Comparison of ENCODE assay signal across 12 mouse cellular contexts in the genomic region with DNA sequence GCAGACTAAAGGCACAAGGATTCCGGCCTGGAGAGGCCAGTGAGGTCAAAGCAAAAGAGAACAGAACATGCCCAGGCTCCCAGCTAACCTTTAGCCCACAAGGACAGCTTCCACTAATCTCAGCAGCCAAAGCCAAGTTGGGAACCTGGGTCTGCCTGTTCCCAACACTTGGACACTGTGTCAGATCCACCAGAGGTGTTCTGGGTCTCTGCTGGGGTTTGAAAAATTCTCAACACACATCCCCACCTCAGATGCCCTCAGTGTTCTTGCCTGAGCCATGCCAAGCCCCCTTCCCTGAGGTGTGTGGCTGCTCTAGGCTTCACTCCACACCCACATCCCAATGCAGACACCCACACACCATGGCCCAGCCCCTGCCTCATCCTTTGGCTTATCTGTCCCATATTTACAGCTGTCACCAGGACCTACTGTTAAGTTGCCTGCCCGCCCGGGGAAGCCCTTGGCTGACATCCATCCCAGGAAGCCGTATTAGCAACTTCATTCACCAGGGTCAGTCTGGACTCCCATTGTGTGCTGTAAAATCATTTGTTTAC. TPM values are rescaled to one million over a fixed set of nuclear protein-coding genes. Genes with fewer than 3 reads are reported as not detected.
DNase-seq lines count a peak whose midpoint lies in the region; ATAC-seq and TF ChIP-seq lines count a peak whose summit lies in the region.
"Had no signal": no experiment of that assay in that cellular context is flagged by ENCODE, and none has a peak within 500 bp of the region (broad histone marks: within the 10 kb centered on the region; RNA-seq: fewer than 3 reads in every experiment).

A gene (minus strand): TSS at position 52 of the 551 bp plus-strand sequence.

- no peak within 1 kb of the TSS for H3K9ac ChIP-seq in lung, embryonic 15.5 days
- no peak within 1 kb of the TSS for H3K9ac ChIP-seq in hindbrain, embryonic 13.5 days
- H3K9ac ChIP-seq: embryonic facial prominence, embryonic 15.5 days had no signal

- no peaks in the 10 kb centered on the region for H3K36me3 ChIP-seq in lung, embryonic 15.5 days
- no peaks in the 10 kb centered on the region for H3K36me3 ChIP-seq in hindbrain, embryonic 13.5 days
- H3K36me3 ChIP-seq: embryonic facial prominence, embryonic 15.5 days had no signal

- H3K27me3 ChIP-seq in lung, embryonic 15.5 days = no peaks in the 10 kb centered on the region
- no peaks in the 10 kb centered on the region for H3K27me3 ChIP-seq in hindbrain, embryonic 13.5 days
- H3K27me3 ChIP-seq: embryonic facial prominence, embryonic 15.5 days had no signal

- no peak for TF ChIP-seq CTCF in brain, embryonic 14.5 days (IDR thresholded peaks at IDR 0.05; ENCODE audit: borderline replicate concordance, extremely low read depth, insufficient read depth, insufficient read length)

- peak; percentile 41 for DNase-seq in gastrocnemius, adult 18-20 months (ENCODE audit: low spot score)
- no peak for DNase-seq in gastrocnemius, postnatal 36 days
- DNase-seq in brain, embryonic 14.5 days (ENCODE audit: low read depth) = peak; percentile 31
- DNase-seq in heart, postnatal 36 days = peak; percentile 42 to 56
- DNase-seq in embryo, embryonic 9.5 days (ENCODE audit: extremely low spot score) = no peak
- DNase-seq in thymus, postnatal 36 days = no peak
- DNase-seq: cerebellum, adult 9-10 months; midbrain, embryonic 14.5 days had no signal

- no peak for TF ChIP-seq POLR2A in brain, embryonic 14.5 days (IDR thresholded peaks at IDR 0.05; ENCODE audit: borderline replicate concordance, extremely low read depth, insufficient read depth, insufficient read length, poor library complexity, severe bottlenecking)

- H3K4me1 ChIP-seq in lung, embryonic 15.5 days = peaks cover 8% of the 10 kb centered on the region; the same call in 1 of the 2 replicates
- H3K4me1 ChIP-seq in hindbrain, embryonic 13.5 days (replicated peaks) = peaks cover 2% of the 10 kb centered on the region
- H3K4me1 ChIP-seq: embryonic facial prominence, embryonic 15.5 days had no signal

- peak; percentile 65; the same call in 1 of the 2 replicates for ATAC-seq in lung, embryonic 15.5 days (ENCODE audit: borderline replicate concordance, extremely low read depth, low FRiP score, low TSS enrichment)
- no peak for ATAC-seq in hindbrain, embryonic 13.5 days (ENCODE audit: low FRiP score)

- H3K27ac ChIP-seq in lung, embryonic 15.5 days = no peak within 1 kb of the TSS
- no peak within 1 kb of the TSS for H3K27ac ChIP-seq in hindbrain, embryonic 13.5 days
- H3K27ac ChIP-seq: embryonic facial prominence, embryonic 15.5 days; layer of hippocampus, adult 2 months had no signal

- H3K4me2 ChIP-seq in lung, embryonic 15.5 days = no peak within 1 kb of the TSS
- H3K4me2 ChIP-seq in hindbrain, embryonic 13.5 days = no peak within 1 kb of the TSS
- H3K4me2 ChIP-seq: embryonic facial prominence, embryonic 15.5 days had no signal

- no peak within 1 kb of the TSS for H3K4me3 ChIP-seq in lung, embryonic 15.5 days
- no peak within 1 kb of the TSS for H3K4me3 ChIP-seq in hindbrain, embryonic 13.5 days
- H3K4me3 ChIP-seq: embryonic facial prominence, embryonic 15.5 days; layer of hippocampus, adult 2 months had no signal

- intact Hi-C loops in gastrocnemius, postnatal 36 days (cut with DNase I) = no loop called here
- intact Hi-C loops in heart, postnatal 36 days (cut with DNase I) = no loop called here

- WGBS in lung, embryonic 15.5 days = 35% methylated on average over 4 of the region's 4 CpGs
- 43% methylated on average over 4 of the region's 4 CpGs for WGBS in hindbrain, embryonic 13.5 days

- no peaks in the 10 kb centered on the region for H3K9me3 ChIP-seq in lung, embryonic 15.5 days
- H3K9me3 ChIP-seq in hindbrain, embryonic 13.5 days = no peaks in the 10 kb centered on the region
- H3K9me3 ChIP-seq: embryonic facial prominence, embryonic 15.5 days had no signal

RNA-seq across cellular contexts. Expression of the gene that starts here (rescaled TPM):
- 1 to 10 TPM; 3.0 to 4.0 TPM for total RNA-seq in gastrocnemius, adult 18-20 months (2021)
- total RNA-seq in gastrocnemius, postnatal 36 days (2021) = 1 to 10 TPM; 3.0 to 3.4 TPM
- polyA plus RNA-seq in brain, embryonic 14.5 days (2012; rRNA removed) = 0.09 TPM in 1 of 2 replicates, not detected in the other
- 1 to 10 TPM; 7.1 to 8.8 TPM for total RNA-seq in heart, postnatal 36 days (2021)
- polyA plus RNA-seq in lung, embryonic 15.5 days (2015; fragmentation: Nextera tagmentation; extraction: Ambion mirVana) = 0.36 TPM in 2 replicates
- not detected in 2 replicates for polyA plus RNA-seq in hindbrain, embryonic 13.5 days (2015; fragmentation: Nextera tagmentation; extraction: Ambion mirVana)
- total RNA-seq: layer of hippocampus, adult 2 months had no signal

Comparison
In these comparisons a context has a peak if more than half of its experiments do, and no peak if none do; other contexts are left out.
1. DNase-seq: peak in gastrocnemius, adult 18-20 months (single experiment) and heart, postnatal 36 days (2 of 2); none in gastrocnemius, postnatal 36 days (0 of 2), embryo, embryonic 9.5 days (single experiment) and thymus, postnatal 36 days (0 of 2).
2. Peak in DNase-seq in brain, embryonic 14.5 days; RNA of the gene not detected or under 1 TPM.
3. Peak in ATAC-seq in lung, embryonic 15.5 days; RNA of the gene not detected or under 1 TPM.